Mouse (Mus musculus) cerebellum, adult 9-11 months (tissue): ENCODE results near the gene Capn12.

Source experiments
- DNase-seq: peaks from one replicate; pipeline ENCODE4 v3.0.0; 2022

Capn12 gene

GRCm38 (mm10) chr7:28921722-28922465, 40.7 kb downstream of the Capn12 start:
- DNase-seq: peak; percentile 43

DNA sequence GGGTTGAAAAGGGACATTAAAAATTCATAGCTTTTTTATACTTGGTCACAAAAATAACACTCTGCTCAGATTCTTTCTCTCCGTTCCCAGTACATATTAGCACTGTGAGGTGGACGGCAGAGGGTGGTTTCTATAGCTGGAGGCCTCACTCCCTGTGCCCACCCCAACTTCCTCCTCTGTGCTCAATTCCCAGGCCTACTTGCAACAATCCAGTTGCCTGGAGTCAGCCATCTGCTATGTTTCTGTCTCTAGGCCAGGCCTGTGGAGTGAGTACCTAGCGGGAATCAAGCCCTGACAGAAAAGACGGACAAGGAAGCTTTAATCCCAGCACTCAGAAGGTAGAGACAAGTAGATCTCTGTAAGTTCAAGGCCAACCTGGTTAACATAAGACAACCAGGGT, 41.4 kb downstream of the Capn12 start:
- peak; percentile 43 for DNase-seq

DNA sequence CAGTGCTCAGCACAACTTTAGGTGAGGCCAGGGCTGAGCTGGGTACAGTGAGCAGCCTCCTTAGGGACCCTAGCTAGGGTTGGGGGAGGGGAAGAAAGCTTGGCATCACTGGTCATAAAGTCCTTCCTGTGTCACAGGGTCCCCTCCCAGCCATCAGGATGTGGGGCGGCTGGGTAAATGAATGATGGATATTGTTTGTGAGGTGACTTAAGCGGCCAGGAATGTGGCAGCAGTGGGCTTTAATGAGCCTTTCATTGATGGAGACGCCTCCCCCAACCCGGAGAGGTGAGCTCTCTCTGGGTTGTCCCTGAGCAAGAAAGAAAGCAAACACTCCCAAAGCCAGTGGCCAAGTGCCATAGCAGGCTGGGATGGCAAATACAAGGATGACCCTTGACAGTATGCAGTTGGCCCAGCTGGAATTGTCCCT, 42.7 kb downstream of the Capn12 start:
- DNase-seq: no peak

DNA sequence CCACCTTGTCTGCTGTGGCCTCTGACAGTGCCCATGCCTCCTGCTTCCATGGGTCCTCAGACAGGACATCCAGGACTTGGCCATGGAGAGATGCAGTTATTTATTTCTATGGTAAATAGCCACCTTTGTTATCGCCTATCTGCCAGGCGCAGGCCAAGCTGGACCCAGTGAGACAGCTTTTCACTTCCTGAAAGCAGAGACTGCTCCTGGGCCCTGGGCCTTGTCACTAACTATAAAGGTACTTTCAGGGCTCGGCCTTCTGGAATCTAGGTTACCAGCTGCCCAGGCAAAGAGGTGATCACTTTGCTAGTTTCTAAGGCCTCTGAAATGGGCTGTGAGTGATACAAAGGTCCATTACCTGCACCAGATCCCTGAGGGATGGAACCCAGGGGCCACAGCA, 43.6 kb downstream of the Capn12 start:
- DNase-seq: no peak

DNA sequence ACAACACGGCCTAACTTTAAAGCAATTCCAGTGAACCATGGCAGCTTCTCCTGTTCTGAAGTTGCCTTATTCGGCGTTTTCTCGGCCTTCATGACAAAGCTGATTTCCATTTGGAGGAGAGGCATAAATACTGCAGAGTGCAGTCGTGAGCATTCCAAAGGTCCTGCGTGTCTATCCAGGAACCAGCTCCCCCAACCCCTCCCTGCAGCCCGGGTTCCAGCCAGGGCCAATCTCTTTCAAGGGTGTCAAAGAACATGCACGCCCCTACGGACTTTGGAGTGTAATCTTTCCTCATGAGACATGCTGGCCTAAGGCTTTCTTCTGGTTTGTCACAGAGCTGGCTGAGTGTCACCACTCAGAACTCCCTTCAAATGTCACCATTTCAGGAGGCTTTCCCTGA, 44.1 kb downstream of the Capn12 start:
- no peak for DNase-seq

DNA sequence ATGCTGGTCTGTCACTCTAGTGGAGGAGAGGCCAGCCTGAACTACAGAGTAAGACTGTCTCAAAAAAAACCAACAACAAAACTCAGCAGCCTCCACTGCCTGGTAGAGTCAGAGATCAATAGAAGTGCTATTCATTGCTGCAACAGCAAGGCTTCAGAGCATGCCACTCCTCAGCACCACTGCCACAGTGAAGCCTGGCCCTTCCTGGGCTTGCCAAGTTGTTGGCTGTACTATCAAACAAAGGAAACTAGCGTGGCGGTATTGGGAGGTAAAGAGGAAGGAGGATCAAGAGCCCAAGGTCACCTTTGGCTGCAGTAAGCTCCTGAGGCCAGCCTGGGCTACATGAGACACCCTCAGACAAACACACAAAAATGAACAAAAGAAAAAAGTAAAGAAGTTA, 45.0 kb downstream of the Capn12 start:
- no peak for DNase-seq

DNA sequence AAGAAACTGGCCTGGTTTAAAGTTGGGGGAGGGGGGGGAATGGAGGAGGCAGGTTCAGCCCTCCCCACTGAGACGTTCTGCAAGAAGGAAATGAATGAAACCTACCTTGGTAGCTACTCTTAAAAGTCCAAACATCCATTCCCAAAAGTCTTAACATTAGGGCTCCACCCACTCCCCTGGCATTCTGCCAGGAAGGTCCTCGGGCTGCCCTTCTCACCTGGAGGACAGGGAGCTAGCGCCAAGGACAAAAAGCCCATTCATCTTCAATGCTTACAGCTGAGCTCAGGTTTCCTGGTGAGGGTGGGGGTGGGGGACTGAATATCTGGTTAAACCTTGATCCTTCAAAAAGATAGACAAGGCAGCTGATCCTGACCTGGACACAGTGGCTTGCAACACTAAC, 48.2 kb downstream of the Capn12 start:
- no peak for DNase-seq

DNA sequence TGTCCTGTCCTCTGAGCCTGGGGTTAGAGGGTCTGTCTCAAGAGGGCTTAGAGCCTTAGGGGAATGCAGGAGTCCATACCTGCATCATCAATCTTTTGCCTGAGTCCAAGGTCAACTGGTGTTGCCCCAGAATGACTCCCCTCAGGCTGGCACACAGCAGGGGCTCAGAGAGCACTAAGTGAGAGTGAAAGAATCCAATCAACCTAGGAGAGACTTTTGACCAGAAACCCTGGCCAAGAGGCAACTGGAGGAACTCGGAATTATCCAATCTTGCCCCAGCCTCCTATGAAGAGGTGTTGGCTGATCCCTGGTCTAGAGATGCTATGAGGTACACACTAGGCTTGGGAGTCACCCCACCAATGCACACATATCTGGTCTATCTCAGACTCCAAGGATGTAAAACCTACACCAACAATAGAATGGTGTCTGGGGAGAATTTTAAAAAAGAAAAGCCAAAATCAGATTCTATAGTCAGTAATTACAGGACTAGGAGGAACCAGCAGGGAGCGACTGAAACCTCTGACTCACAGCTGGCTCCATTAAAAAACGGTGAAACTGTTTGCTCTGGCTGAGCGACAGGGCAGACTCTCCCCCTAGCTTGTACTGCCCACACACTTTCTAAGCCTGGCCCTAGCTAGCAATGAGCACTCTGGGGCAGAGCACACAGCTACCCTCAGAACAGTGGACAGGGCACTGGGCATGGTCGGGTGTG, 49.3 kb downstream of the Capn12 start:
- DNase-seq: no peak

DNA sequence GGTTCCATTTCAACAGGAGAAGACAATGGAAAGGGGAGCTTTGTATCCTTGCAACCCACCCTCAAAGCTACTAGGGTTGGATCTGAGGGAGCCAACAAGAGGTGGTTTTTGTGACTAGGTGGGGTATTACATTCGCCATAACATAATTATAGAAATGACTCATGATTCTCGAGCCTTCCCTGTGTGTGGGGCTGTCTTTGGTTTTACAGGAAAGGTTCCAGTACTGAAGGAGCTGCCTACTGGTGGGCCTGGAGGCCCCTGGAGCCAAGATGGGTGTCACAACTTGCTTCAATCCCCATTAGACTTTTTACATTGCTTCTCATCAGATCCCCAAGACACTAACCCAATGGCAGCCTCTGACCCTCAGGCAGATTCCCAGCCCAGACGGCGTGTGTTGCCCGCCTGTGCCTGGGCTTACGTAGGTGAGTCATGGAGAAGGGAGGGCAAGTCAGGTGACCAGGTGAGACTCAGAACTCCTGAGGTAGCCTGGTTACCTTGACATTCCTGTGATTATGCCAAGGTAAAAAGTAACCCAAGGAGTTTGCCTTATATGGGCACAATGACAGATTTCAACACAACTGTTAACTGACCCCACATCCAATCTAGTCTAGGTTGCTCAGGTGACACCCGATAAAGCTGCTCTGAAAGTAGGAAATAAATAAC, 49.9 kb downstream of the Capn12 start:
- no peak for DNase-seq

GRCm38 (mm10) chr7:28931695-28932039, 50.4 kb downstream of the Capn12 start:
- DNase-seq: no peak

DNA sequence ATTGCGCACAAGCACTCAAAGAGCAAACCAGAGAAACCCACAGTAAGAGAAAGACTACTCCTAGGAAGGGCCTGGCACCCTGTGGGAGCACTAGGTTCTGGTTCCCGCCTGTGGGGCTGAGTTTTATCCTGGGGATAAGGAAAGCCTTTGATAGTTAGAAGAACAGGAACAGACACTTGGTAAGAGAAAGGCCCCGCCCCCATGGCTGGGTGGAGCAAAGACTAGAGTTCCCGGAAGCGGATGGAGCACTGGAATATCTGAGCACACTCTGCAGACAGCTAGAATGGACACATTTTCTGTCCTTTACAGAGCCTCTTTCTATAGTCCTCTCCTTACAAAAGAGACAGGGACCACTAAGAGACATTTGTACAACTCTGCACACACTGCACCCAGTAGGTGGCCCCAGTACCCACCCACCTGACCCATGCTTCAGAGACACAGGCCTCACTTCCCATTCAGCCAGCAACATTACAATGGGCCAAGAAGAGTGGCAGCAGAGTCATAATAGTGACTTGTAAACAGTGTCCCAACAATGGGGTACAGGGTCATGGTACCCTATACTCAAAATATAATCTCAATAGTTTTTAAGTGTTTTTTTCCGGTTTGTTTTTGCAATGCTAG, 51.3 kb downstream of the Capn12 start:
- DNase-seq: no peak

GRCm38 (mm10) chr7:28933825-28934224, 52.6 kb downstream of the Capn12 start:
- no peak for DNase-seq

GRCm38 (mm10) chr7:28936787-28937186, 55.6 kb downstream of the Capn12 start:
- DNase-seq: no peak

GRCm38 (mm10) chr7:28938654-28939053, 57.4 kb downstream of the Capn12 start:
- no peak for DNase-seq

DNA sequence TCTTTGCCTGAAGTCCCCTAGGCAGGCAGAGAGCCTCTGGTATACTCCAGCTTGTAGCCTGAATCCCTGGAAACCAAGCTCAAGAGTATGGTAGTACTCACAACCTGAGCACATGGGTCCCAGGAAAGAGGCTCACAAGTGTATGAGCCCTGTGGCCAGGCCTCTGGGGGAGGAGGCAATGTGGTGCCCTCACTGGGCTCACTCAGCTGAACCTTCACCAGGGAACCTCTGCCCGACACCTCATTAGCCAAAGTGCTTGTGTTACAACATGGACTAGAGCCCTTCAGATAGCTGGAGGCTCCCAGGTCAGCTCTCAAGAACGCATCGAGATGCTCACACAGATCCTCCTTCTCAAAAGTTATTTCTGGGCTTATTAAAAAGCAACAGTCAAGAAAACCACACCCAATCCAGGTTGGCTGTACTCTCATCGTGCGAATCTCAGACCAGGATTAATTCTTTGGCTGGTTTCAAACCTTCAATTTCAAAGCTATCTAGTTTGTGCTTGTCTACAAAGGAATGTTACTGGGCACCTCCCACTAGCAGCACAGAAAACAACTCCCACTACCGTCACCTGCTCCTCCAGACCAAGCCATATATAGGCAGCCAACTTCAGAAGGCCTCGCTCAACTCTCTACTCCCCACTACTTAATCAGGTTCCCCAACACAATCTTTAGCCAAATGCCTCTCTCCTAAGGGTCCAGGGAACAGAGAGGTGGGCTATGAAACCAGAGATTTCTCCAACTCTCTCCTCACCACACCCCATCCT, 58.4 kb downstream of the Capn12 start:
- no peak for DNase-seq

DNA sequence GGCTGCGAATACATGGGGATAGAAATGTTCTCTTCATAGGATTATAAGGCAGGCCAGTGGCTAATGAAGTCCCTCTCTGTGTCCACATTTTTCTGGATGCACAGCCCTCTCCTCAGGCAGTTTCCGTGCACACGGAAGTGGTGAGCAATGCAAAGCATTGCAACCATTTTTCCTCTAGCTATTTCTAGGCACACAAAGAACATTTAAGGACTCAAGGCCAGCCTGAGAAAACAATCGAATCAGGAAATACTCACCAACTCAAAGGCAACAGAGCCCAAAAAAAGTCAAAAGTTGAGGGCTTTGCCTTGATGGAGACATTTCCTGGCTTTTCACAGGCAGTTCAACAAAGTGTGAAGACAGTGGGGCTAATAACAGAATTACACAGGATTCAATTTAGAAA, 59.9 kb downstream of the Capn12 start:
- no peak for DNase-seq

DNA sequence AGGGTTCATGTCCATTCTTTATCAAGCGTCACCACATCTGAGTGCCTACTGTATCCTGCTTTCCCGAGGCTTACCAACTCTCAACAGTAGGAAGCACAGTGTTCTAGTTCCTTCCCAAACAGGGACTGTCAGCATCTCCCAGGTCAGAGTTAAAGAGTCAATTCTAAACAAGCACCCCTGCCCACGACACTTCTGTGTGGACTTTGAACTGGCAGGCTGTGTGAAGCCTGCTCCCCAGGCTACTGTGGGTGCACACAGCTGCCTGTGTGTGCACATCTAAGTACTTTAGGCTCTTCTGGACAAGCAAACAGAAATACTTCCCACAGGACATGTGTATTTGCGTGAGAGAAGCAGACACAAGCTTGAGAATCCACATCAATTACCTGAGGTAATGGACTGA, 60.3 kb downstream of the Capn12 start:
- no peak for DNase-seq
